Mouse (Mus musculus) brain, embryonic 14.5 days (tissue): Measurements from ENCODE around the gene Gpx3.

Experiments
- CTCF ChIP-seq: fragments of 200-500 bp; IDR thresholded peaks from 2 replicates; pipeline ENCODE4 v1.5.1; 2012; ENCODE audit warnings: inconsistent platforms, mild to moderate bottlenecking, moderate library complexity, borderline replicate concordance; ENCODE audit not compliant: insufficient read depth, insufficient read length; ENCODE audit errors: extremely low read depth
- POLR2A ChIP-seq: fragments of 200-500 bp; IDR thresholded peaks from 2 replicates; pipeline ENCODE4 v1.6.1; 2012; ENCODE audit warnings: mild to moderate bottlenecking, inconsistent platforms, borderline replicate concordance; ENCODE audit not compliant: poor library complexity, insufficient read depth, insufficient read length, severe bottlenecking; ENCODE audit errors: extremely low read depth

DNA sequence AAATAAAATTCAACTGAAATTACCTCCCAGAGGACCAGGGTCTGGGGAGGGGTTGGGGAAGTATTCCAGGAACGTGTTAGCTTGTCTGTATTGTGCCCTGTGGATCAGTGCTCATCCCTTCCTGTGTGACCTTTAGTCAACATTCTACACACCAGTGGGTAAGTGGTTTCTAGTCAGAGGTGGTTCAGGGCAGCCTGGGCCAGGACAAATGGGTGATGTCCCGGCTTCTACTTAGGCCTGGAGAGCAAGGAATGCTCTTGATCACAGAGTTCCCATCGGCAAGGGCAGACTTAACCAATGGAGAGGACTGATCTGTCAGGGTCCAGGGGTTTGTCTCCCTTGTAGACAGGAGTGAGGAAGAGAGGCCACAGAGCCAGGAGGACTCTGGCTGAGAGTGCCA lies 20.2 kb downstream of the Gpx3 start:
- TF ChIP-seq CTCF (no peak), POLR2A (no peak)
